Mouse (Mus musculus): ENCODE data around the gene Tat. TPM values are rescaled to one million over a fixed set of nuclear protein-coding genes. Genes with fewer than 3 reads are reported as not detected.
A peak's percentile ranks its signal among the peaks of the same experiment; 100 is the strongest.
"Not testable (repeated sequence)": the region's sequence is repeated elsewhere in the genome, so short reads cannot be mapped to it uniquely, and the experiment has no call there.

The Tat gene
- polyA plus RNA-seq, 1 experiment from 2014 or later, result 0.25 TPM

- DNase-seq (ENCODE audit: low spot score) (no peak), ATAC-seq (no peak)
- no peak overlapping the region for H3K4me3 ChIP-seq (ENCODE audit: low read depth, low read length)
- no peak overlapping the region for H3K4me2 ChIP-seq (replicated peaks; ENCODE audit: low read depth, low read length)
- H3K36me3 ChIP-seq (ENCODE audit: insufficient read depth, low read length), result no peaks in the 10 kb centered on the region
- no peak overlapping the region for H3K27ac ChIP-seq (ENCODE audit: low read length)
- no peaks in the 10 kb centered on the region for H3K4me1 ChIP-seq (ENCODE audit: insufficient read depth, low read depth, low read length)
- 84% methylated on average over 10 of the region's 10 CpGs for WGBS
- H3K9me3 ChIP-seq (ENCODE audit: low read length), result no peaks in the 10 kb centered on the region
- H3K9ac ChIP-seq (replicated peaks; ENCODE audit: low read depth), result no peak overlapping the region
- TF ChIP-seq EP300 (IDR thresholded peaks at IDR 0.05), result no peak
- TF ChIP-seq CTCF (IDR thresholded peaks at IDR 0.05), result no peak
- H3K27me3 ChIP-seq (replicated peaks; ENCODE audit: insufficient read depth, low read length), result no peaks in the 10 kb centered on the region
These were observed 32.6 kb downstream of the Tat start for GRCm38 (mm10) chr8:110022768-110023344.

- not testable (repeated sequence) for H3K4me3 ChIP-seq (ENCODE audit: low read depth, low read length); ATAC-seq; H3K36me3 ChIP-seq (ENCODE audit: insufficient read depth, low read length); H3K4me1 ChIP-seq (ENCODE audit: insufficient read depth, low read depth, low read length); H3K9ac ChIP-seq (replicated peaks; ENCODE audit: low read depth); H3K4me2 ChIP-seq (replicated peaks; ENCODE audit: low read depth, low read length); H3K27me3 ChIP-seq (replicated peaks; ENCODE audit: insufficient read depth, low read length); H3K27ac ChIP-seq (ENCODE audit: low read length); H3K9me3 ChIP-seq (ENCODE audit: low read length)
- DNase-seq (ENCODE audit: low spot score), result peak; percentile 22
- 42% methylated on average over 8 of the region's 8 CpGs for WGBS
These were observed 43.5 kb downstream of the Tat start for GRCm38 (mm10) chr8:110033771-110034170.

GRCm38 (mm10) chr8:110034331-110034730, 44.1 kb downstream of the Tat start:
- H3K27ac ChIP-seq (ENCODE audit: low read length), result no peak overlapping the region

DNA sequence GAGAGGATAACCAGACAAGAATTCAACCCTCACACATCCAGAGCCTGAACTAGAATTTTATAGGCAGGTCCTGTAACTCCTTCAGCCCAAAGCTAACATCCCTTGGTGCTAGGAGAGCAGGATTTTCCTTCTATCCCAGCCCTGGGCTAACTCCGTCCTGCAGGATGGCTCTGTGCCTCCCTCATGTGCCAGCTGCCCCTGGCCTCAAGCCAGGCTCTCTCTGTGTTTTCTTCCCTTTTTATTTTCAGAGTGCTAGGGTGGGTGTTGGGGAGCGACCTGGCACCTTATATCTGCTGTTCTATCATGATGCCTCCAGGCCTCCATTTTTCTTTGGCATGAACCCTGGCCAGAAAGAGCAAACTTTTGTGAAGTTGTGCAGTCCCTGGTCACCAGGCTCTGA, 45.9 kb downstream of the Tat start:
- Histone ChIP-seq H3K4me2 (replicated peaks; ENCODE audit: low read depth, low read length) (no peak overlapping the region), H3K4me1 (ENCODE audit: insufficient read depth, low read depth, low read length) (no peaks in the 10 kb centered on the region), H3K4me3 (ENCODE audit: low read depth, low read length) (no peak overlapping the region), H3K27me3 (replicated peaks; ENCODE audit: insufficient read depth, low read length) (no peaks in the 10 kb centered on the region), H3K9ac (replicated peaks; ENCODE audit: low read depth) (no peak overlapping the region), H3K9me3 (ENCODE audit: low read length) (no peaks in the 10 kb centered on the region), H3K27ac (ENCODE audit: low read length) (no peak overlapping the region), H3K36me3 (ENCODE audit: insufficient read depth, low read length) (no peaks in the 10 kb centered on the region)
- TF ChIP-seq CTCF (IDR thresholded peaks at IDR 0.05), result no peak
- no peak for TF ChIP-seq EP300 (IDR thresholded peaks at IDR 0.05)
- no peak for ATAC-seq
- DNase-seq (ENCODE audit: low spot score), result no peak
- 34% methylated on average over 2 of the region's 2 CpGs for WGBS

More at GRCm38 (mm10) chr8:110034331-110034730, 44.1 kb downstream of the Tat start:
- DNase-seq (ENCODE audit: low spot score) (no peak), ATAC-seq (no peak)
- Histone ChIP-seq H3K9ac (replicated peaks; ENCODE audit: low read depth) (no peak overlapping the region), H3K4me2 (replicated peaks; ENCODE audit: low read depth, low read length) (no peak overlapping the region), H3K9me3 (ENCODE audit: low read length) (no peaks in the 10 kb centered on the region), H3K4me1 (ENCODE audit: insufficient read depth, low read depth, low read length) (no peaks in the 10 kb centered on the region; the same call in 1 of the 2 replicates), H3K36me3 (ENCODE audit: insufficient read depth, low read length) (no peaks in the 10 kb centered on the region), H3K4me3 (ENCODE audit: low read depth, low read length) (no peak overlapping the region), H3K27me3 (replicated peaks; ENCODE audit: insufficient read depth, low read length) (no peaks in the 10 kb centered on the region)
- TF ChIP-seq CTCF (IDR thresholded peaks at IDR 0.05) (no peak), EP300 (IDR thresholded peaks at IDR 0.05) (no peak)
- 67% methylated on average over 4 of the region's 4 CpGs for WGBS

GRCm38 (mm10) chr8:110039216-110039615, 49.0 kb downstream of the Tat start:
- TF ChIP-seq EP300 (IDR thresholded peaks at IDR 0.05) (no peak), CTCF (IDR thresholded peaks at IDR 0.05) (no peak)
- Histone ChIP-seq H3K36me3 (ENCODE audit: insufficient read depth, low read length) (no peaks in the 10 kb centered on the region), H3K4me1 (ENCODE audit: insufficient read depth, low read depth, low read length) (no peaks in the 10 kb centered on the region), H3K9me3 (ENCODE audit: low read length) (no peaks in the 10 kb centered on the region), H3K27ac (ENCODE audit: low read length) (no peak overlapping the region), H3K4me2 (replicated peaks; ENCODE audit: low read depth, low read length) (no peak overlapping the region), H3K27me3 (replicated peaks; ENCODE audit: insufficient read depth, low read length) (no peaks in the 10 kb centered on the region), H3K9ac (replicated peaks; ENCODE audit: low read depth) (no peak overlapping the region), H3K4me3 (ENCODE audit: low read depth, low read length) (no peak overlapping the region)
- peak; percentile 66 for DNase-seq (ENCODE audit: low spot score)
- ATAC-seq, result peak; percentile 70
- WGBS, result 19% methylated on average over 7 of the region's 7 CpGs

- H3K4me3 ChIP-seq (ENCODE audit: low read depth, low read length), result no peak within 1 kb of the TSS
- no peaks in the 10 kb centered on the region for H3K36me3 ChIP-seq (ENCODE audit: insufficient read depth, low read length)
- H3K4me1 ChIP-seq (ENCODE audit: insufficient read depth, low read depth, low read length), result no peaks in the 10 kb centered on the region
- no peak within 1 kb of the TSS for H3K9ac ChIP-seq (replicated peaks; ENCODE audit: low read depth)
- DNase-seq (ENCODE audit: low spot score), result peak; percentile 51
- ATAC-seq, result peak; percentile 74
- H3K27ac ChIP-seq (ENCODE audit: low read length), result no peak within 1 kb of the TSS
- 44% methylated on average over 5 of the region's 5 CpGs for WGBS
- TF ChIP-seq CTCF (IDR thresholded peaks at IDR 0.05), result no peak
- H3K27me3 ChIP-seq (replicated peaks; ENCODE audit: insufficient read depth, low read length), result no peaks in the 10 kb centered on the region
- no peaks in the 10 kb centered on the region for H3K9me3 ChIP-seq (ENCODE audit: low read length)
- H3K4me2 ChIP-seq (replicated peaks; ENCODE audit: low read depth, low read length), result no peak within 1 kb of the TSS
These were observed 49.4 kb downstream of the Tat start, which contains the start of gene Chst4 for GRCm38 (mm10) chr8:110039659-110040058. Gene Chst4, minus strand, starts transcription at chr8:110039740.

DNA sequence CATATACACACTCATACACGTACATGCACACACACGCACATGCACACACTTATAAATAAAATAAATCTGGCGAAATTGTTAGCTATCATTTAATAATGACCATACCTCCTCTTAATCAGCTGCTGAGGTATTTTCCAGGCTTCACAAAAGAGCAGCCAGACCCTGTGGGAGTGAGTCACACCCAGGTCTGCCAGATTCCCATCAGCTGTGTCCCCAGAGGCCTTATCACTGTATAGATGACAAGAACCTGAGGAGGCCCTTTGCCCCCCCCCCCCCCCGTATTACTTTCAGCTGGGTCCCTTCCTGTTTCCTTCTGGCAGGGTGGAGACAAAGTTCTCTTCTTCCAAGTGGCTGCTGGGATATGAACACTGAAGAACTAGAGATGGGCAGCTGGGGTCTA, 50.3 kb downstream of the Tat start:
- Histone ChIP-seq H3K4me2 (replicated peaks; ENCODE audit: low read depth, low read length) (no peak overlapping the region), H3K36me3 (ENCODE audit: insufficient read depth, low read length) (no peaks in the 10 kb centered on the region), H3K9ac (replicated peaks; ENCODE audit: low read depth) (no peak overlapping the region), H3K4me1 (ENCODE audit: insufficient read depth, low read depth, low read length) (no peaks in the 10 kb centered on the region), H3K27ac (ENCODE audit: low read length) (no peak overlapping the region), H3K4me3 (ENCODE audit: low read depth, low read length) (no peak overlapping the region), H3K9me3 (ENCODE audit: low read length) (no peaks in the 10 kb centered on the region), H3K27me3 (replicated peaks; ENCODE audit: insufficient read depth, low read length) (no peaks in the 10 kb centered on the region)
- no peak for TF ChIP-seq CTCF (IDR thresholded peaks at IDR 0.05)
- no peak for TF ChIP-seq EP300 (IDR thresholded peaks at IDR 0.05)
- ATAC-seq (no peak), DNase-seq (ENCODE audit: low spot score) (no peak)
- WGBS, result 67% methylated on average over 4 of the region's 4 CpGs

Other genes starting within 250 kb of the Tat start
- gene Ap1g1, start 211.9 kb upstream of the Tat start, polyA plus RNA-seq (2015; fragmentation: Nextera tagmentation; extraction: Ambion mirVana), result 22.4 and 24.7 TPM in 2 replicates
- gene Phlpp2, start 121.9 kb upstream of the Tat start, polyA plus RNA-seq (2015; fragmentation: Nextera tagmentation; extraction: Ambion mirVana), result 1.4 and 1.5 TPM in 2 replicates
- 10.4 and 13.4 TPM in 2 replicates for gene Marveld3, start 28.2 kb upstream of the Tat start, polyA plus RNA-seq (2015; fragmentation: Nextera tagmentation; extraction: Ambion mirVana)
- gene Chst4, start 49.3 kb downstream of the Tat start, polyA plus RNA-seq (2015; fragmentation: Nextera tagmentation; extraction: Ambion mirVana), result 1.2 and 1.9 TPM in 2 replicates
- gene Zfp612, start 89.3 kb downstream of the Tat start, polyA plus RNA-seq (2015; fragmentation: Nextera tagmentation; extraction: Ambion mirVana), result 2.3 and 3.3 TPM in 2 replicates
- gene Gm21964, start 110.8 kb downstream of the Tat start, polyA plus RNA-seq (2015; fragmentation: Nextera tagmentation; extraction: Ambion mirVana), result not detected in 2 replicates
- gene Gm17720, start 112.3 kb downstream of the Tat start, polyA plus RNA-seq (2015; fragmentation: Nextera tagmentation; extraction: Ambion mirVana), result not detected in 2 replicates
- 0.53 and 1.1 TPM in 2 replicates for gene Calb2, start 177.8 kb downstream of the Tat start, polyA plus RNA-seq (2015; fragmentation: Nextera tagmentation; extraction: Ambion mirVana)
- gene Cmtr2, start 225.2 kb downstream of the Tat start, polyA plus RNA-seq (2015; fragmentation: Nextera tagmentation; extraction: Ambion mirVana), result 3.6 and 4.0 TPM in 2 replicates